Mouse (Mus musculus): ENCODE measurements around the gene Hdac8. TPM values are rescaled to one million over a fixed set of nuclear protein-coding genes. Genes with fewer than 3 reads are reported as not detected.

Gene Hdac8
- polyA plus RNA-seq, 1 experiment from 2014 or later: 15.3 TPM

- no peak for TF ChIP-seq CTCF (IDR thresholded peaks at IDR 0.05)
- DNase-seq (ENCODE audit: low read depth, low spot score): no peak
- POLR2A ChIA-PET: no interaction called here
- H3K27me3 ChIP-seq: peaks cover 30% of the 10 kb centered on the region
- in situ Hi-C loops (cut with MboI; ENCODE audit: low pct_unique_long_range_greater_than_20kb): no loop called here
- CTCF ChIA-PET: interaction anchor here (1.0 kb wide), 1 partner anchor 24 kb away, joined by 3 read pairs; no protein-coding TSS in a partner anchor
- no peak for ATAC-seq
Measured at GRCm38 (mm10) chrX:102418343-102419127, 86.6 kb downstream of the Hdac8 start.

GRCm38 (mm10) chrX:102416972-102417371 lies 88.2 kb downstream of the Hdac8 start:
- ChIA-PET POLR2A (no interaction called here), CTCF (no interaction called here)
- peaks cover 27% of the 10 kb centered on the region for H3K27me3 ChIP-seq
- DNase-seq (ENCODE audit: low read depth, low spot score) (no peak), ATAC-seq (peak; percentile 71)
- in situ Hi-C loops (cut with MboI; ENCODE audit: low pct_unique_long_range_greater_than_20kb): no loop called here
- no peak for TF ChIP-seq CTCF (IDR thresholded peaks at IDR 0.05)

- CTCF ChIA-PET: no interaction called here
- no peak for DNase-seq (ENCODE audit: low read depth, low spot score)
- ATAC-seq: peak; percentile 26
- in situ Hi-C loops (cut with MboI; ENCODE audit: low pct_unique_long_range_greater_than_20kb): no loop called here
- TF ChIP-seq CTCF (IDR thresholded peaks at IDR 0.05): no peak
- peaks cover 29% of the 10 kb centered on the region for H3K27me3 ChIP-seq
- POLR2A ChIA-PET: no interaction called here
Measured at GRCm38 (mm10) chrX:102416386-102416785, 88.8 kb downstream of the Hdac8 start.

GRCm38 (mm10) chrX:102384765-102385164 lies 120.4 kb downstream of the Hdac8 start:
- no peak for DNase-seq (ENCODE audit: low read depth, low spot score)
- in situ Hi-C loops (cut with MboI; ENCODE audit: low pct_unique_long_range_greater_than_20kb): no loop called here
- no peak for TF ChIP-seq CTCF (IDR thresholded peaks at IDR 0.05)
- H3K27me3 ChIP-seq: peaks cover 18% of the 10 kb centered on the region
- ChIA-PET CTCF (no interaction called here), POLR2A (no interaction called here)
- no peak for ATAC-seq

GRCm38 (mm10) chrX:102383151-102383550 lies 122.0 kb downstream of the Hdac8 start:
- no peak for DNase-seq (ENCODE audit: low read depth, low spot score)
- ATAC-seq: no peak
- in situ Hi-C loops (cut with MboI; ENCODE audit: low pct_unique_long_range_greater_than_20kb): no loop called here
- no peak for TF ChIP-seq CTCF (IDR thresholded peaks at IDR 0.05)
- peaks cover 18% of the 10 kb centered on the region for H3K27me3 ChIP-seq
- ChIA-PET CTCF (no interaction called here), POLR2A (no interaction called here)

GRCm38 (mm10) chrX:102366510-102366909 lies 138.6 kb downstream of the Hdac8 start:
- ChIA-PET POLR2A (no interaction called here), CTCF (no interaction called here)
- TF ChIP-seq CTCF (IDR thresholded peaks at IDR 0.05): no peak
- DNase-seq (ENCODE audit: low read depth, low spot score): no peak
- ATAC-seq: no peak
- in situ Hi-C loops (cut with MboI; ENCODE audit: low pct_unique_long_range_greater_than_20kb): no loop called here
- H3K27me3 ChIP-seq: peaks cover 8% of the 10 kb centered on the region

GRCm38 (mm10) chrX:102362244-102362643 lies 142.9 kb downstream of the Hdac8 start:
- ATAC-seq (peak; percentile 87), DNase-seq (ENCODE audit: low read depth, low spot score) (no peak)
- in situ Hi-C loops (cut with MboI; ENCODE audit: low pct_unique_long_range_greater_than_20kb): no loop called here
- no peak for TF ChIP-seq CTCF (IDR thresholded peaks at IDR 0.05)
- ChIA-PET CTCF (interaction anchor here (1.0 to 1.3 kb wide), 3 partner anchors 10 to 108 kb away, joined by 3 read pairs; no protein-coding TSS in a partner anchor), POLR2A (no interaction called here)
- H3K27me3 ChIP-seq: peaks cover 11% of the 10 kb centered on the region

- DNase-seq (ENCODE audit: low read depth, low spot score) (no peak), ATAC-seq (no peak)
- peaks cover 27% of the 10 kb centered on the region for H3K27me3 ChIP-seq
- no peak for TF ChIP-seq CTCF (IDR thresholded peaks at IDR 0.05)
- in situ Hi-C loops (cut with MboI; ENCODE audit: low pct_unique_long_range_greater_than_20kb): no loop called here
- ChIA-PET CTCF (no interaction called here), POLR2A (no interaction called here)
Measured at GRCm38 (mm10) chrX:102353412-102353811, 151.7 kb downstream of the Hdac8 start.

GRCm38 (mm10) chrX:102349843-102350731 lies 155.1 kb downstream of the Hdac8 start:
- POLR2A ChIA-PET: interaction anchor here (1.4 kb wide), 1 partner anchor 99 kb away, joined by 3 read pairs; the partner anchor contains the start of gene Cited1
- CTCF ChIA-PET: no interaction called here
- H3K27me3 ChIP-seq: peaks cover 17% of the 10 kb centered on the region
- in situ Hi-C loops (cut with MboI; ENCODE audit: low pct_unique_long_range_greater_than_20kb): no loop called here
- DNase-seq (ENCODE audit: low read depth, low spot score) (no peak), ATAC-seq (peak; percentile 92)
- TF ChIP-seq CTCF (IDR thresholded peaks at IDR 0.05): no peak

- ChIA-PET POLR2A (interaction anchor here (1.4 kb wide), 1 partner anchor 97 kb away, joined by 3 read pairs; the partner anchor contains the start of gene Cited1), CTCF (no interaction called here)
- in situ Hi-C loops (cut with MboI; ENCODE audit: low pct_unique_long_range_greater_than_20kb): no loop called here
- TF ChIP-seq CTCF (IDR thresholded peaks at IDR 0.05): no peak
- ATAC-seq (no peak), DNase-seq (ENCODE audit: low read depth, low spot score) (no peak)
- H3K27me3 ChIP-seq: peaks cover 24% of the 10 kb centered on the region
Measured at GRCm38 (mm10) chrX:102348886-102349486, 156.2 kb downstream of the Hdac8 start.

Data from Patski (cell line).